Mouse (Mus musculus) mouse embryonic stem cell (cell line): ENCODE results near the gene Sema6d.

Experiments
- in situ Hi-C, 2 experiments: fragments of 300-500 bp; cut with MboI; formaldehyde crosslinking; loops; 1 replicate in 1 of 2; 3 replicates in 1 of 2; pipeline ENCODE4 v1.14.3; 2019 to 2020; ENCODE audit warnings: low sequenced_read_pairs in 2 of 2, low pct_unique_long_range_greater_than_20kb in 1 of 2, mixed read lengths in 1 of 2; ENCODE audit not compliant: unreplicated experiment in 1 of 2

The Sema6d gene

DNA sequence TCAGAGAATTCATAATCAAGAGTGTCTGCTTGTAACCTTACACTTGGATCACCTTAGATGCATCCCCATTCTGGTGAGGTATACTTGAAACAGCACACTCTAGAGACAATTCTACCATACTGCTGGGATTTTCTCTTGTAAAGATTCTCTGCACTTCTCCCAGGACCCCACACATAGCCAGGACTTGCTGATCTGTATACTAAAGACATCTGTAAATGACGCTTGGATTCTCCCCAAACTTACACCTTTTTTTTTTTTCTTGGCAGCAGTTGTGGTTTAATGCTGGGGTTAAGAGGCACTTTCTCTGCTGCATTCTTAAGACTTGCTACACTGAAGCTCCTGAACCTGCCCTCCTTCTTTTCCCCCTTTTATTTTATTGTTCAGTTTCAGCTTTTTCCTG, 68.4 kb downstream of the Sema6d start:
- in situ Hi-C loops, result no loop called here

- in situ Hi-C loops, result no loop called here
Observed at GRCm38 (mm10) chr2:124162001-124162599, 72.3 kb downstream of the Sema6d start.

DNA sequence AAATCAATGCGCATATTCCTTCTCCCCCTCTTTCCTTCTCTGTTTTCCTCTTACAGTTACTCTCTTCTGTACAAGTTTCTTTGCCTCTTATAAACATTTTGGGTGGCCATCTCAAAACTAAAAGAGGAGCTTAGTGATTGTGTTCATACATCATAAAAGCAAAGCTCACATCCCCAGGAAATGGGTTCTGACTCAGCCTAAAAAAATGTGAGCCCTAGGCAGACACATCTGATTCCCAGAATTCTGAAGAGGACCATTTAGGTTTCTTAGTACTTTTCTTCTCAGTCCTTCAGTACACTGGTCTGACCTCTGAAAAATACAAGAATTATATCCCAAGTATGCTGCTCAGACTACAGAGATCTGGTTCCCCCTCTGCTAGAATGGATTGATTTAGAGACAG, 78.6 kb downstream of the Sema6d start:
- in situ Hi-C loops, result no loop called here

DNA sequence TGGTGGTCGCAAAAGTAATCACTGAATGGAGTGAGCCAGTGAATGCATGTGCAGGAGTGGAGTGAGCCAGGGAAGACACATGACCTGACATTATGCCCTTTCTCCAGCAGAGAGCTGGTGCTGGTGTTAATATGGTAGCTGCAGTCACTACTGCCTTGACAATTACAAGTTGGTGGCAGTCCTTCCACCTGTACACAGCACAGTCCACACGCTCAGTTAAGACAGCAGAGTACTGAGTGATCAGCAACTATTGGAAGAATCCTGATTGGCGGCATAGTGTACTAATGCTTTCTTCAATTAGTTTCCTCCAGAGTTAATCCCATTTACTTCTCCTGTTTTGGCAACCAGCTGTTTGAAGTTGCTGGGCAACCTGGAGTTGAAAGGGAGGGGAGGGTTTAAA, 81.9 kb downstream of the Sema6d start:
- in situ Hi-C loops, result no loop called here

DNA sequence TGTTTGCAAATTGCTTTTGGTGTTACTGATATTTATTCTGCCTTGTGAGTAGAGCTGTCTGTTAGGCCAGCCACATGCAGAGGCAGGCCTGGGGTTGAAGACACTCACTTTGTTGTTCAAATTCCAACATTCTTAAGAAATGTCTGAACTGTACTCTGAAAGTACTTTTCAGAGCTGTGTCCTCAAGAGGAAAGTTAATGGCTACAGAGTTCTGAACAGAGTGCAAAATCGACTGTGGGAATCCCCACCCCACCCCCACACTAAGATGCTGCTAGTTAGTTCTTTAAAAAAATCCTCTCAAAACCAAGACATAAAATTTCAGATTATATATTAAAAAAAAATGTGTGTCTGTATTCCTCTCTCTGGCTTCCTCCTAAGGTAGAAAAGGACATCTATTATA, 86.5 kb downstream of the Sema6d start:
- in situ Hi-C loops, result no loop called here

DNA sequence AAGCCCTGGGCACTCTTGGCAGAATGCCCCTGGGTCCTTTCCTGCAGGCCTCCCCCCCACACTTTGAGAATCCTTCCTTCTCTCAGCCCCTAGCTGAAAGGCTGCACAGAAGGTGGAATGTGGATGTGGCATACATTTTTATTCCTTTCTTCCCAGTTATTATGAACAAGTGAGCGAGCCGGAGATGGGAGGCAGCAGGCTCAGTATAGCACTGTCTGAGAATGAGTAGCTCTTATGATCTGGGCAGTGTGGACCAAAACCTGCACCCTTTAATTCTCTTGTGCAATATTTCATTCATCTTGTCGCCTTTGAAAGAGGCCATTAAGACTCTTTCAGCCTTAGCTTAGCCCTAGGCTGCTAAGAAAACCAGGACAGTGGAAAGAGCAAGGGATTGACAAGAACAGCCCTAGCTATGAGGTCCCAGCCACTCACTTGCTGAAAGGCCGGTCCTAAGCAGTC, 87.0 kb downstream of the Sema6d start:
- in situ Hi-C loops, result no loop called here

DNA sequence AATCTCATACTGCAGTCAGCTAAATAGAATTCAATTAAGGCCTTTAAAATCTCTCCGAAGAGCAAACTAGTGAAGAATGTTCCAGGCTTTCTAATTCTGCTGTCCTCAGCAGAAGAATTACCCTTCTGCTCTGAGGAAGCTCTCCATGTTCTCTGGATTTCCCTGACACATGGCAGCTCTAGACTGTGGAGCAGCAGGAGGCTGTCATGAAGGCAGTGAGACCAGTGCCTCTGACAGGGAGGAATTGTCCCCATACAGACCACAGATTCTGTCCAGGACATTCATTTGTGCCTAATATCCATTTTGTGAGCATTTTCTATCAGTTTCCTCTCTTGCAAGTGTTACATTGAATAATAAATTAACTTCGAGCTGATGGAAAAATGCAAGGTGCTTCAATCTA, 99.5 kb downstream of the Sema6d start:
- in situ Hi-C loops, result no loop called here

- in situ Hi-C loops, result no loop called here
Observed at GRCm38 (mm10) chr2:124194041-124194440, 104.3 kb downstream of the Sema6d start.

- in situ Hi-C loops, result no loop called here
Observed at GRCm38 (mm10) chr2:124201493-124201892, 111.7 kb downstream of the Sema6d start.

DNA sequence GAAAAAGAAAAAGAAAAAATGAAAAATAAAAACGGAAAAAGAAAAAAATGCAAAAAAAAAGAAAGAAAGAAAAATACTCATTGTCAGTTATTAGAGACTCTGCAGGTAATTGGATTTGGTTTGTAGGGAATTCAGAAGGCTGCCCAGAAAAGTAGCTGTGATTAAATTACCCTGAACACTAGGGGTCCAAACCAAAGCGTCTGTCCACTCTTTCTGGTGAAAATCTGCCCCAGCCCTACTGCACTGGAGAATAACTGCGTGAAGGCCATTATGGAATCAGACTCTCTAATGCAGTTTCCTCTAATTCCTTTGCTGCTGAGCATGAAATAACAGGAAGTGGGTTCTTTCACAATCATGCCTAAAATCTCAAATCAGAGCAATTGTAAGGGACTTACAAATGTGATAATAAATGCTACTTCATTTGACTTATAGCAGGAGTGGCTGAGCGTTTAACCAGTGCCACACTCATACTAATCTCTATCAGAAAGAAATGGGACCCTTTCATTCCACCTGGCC, 112.8 kb downstream of the Sema6d start:
- in situ Hi-C loops, result no loop called here

DNA sequence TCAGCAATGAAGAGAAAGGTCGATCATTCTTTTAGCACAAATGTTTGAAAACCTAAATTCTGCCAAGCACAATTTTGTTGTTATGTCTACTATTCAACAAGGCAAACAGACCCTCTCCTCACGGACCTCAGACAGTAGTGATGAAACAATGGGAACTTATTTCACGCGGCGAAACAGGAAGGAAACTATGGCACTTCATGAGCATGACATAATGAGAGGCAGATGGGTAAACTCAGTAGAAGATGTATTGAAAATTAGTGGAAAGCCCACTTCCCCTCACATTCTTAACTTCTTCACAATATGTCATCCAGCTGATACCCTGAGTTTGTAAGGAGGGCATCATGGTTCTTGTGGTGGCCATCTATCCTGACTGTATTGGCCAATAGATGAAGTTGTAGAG, 116.0 kb downstream of the Sema6d start:
- in situ Hi-C loops, result no loop called here

- in situ Hi-C loops, result no loop called here
Observed at GRCm38 (mm10) chr2:124208251-124208650, 118.5 kb downstream of the Sema6d start.

DNA sequence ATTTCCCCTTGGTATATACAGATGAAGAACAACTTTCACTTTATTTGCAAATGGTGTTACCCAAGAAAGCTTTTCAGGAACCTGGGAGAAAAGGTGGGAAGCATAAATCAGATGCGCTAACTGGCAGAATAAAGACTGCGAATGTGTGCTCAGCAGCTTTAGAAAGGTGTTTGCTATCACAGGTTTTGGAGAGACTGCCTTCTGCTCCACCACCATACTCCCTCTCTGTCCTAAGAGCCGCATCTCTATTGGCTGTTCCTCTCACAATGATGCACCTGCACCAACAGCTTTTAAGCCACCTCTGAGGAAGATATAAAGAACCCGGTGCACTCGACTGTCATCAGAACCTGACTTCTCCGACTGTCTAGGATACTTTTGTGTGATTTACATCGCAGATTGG, 133.8 kb downstream of the Sema6d start:
- in situ Hi-C loops, result no loop called here

DNA sequence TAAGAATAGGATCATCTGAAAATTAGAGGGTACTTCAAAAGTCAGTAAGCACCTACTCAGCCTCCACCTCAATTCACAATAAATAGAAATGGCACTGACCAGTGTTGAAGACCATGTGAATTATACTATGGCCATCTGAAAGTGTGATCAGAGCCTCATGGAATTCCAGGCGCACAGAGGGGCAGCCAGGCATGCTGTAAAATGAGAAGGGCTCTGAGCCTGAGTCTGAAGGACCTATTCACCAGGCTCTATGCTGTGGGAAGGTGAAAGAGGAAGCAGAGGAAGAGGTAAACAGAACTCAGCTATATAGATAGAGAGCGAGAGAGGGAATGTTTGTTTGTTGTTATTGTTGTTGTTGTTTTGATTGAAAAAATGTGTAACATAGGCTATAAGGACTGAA, 134.6 kb downstream of the Sema6d start:
- in situ Hi-C loops, result no loop called here

DNA sequence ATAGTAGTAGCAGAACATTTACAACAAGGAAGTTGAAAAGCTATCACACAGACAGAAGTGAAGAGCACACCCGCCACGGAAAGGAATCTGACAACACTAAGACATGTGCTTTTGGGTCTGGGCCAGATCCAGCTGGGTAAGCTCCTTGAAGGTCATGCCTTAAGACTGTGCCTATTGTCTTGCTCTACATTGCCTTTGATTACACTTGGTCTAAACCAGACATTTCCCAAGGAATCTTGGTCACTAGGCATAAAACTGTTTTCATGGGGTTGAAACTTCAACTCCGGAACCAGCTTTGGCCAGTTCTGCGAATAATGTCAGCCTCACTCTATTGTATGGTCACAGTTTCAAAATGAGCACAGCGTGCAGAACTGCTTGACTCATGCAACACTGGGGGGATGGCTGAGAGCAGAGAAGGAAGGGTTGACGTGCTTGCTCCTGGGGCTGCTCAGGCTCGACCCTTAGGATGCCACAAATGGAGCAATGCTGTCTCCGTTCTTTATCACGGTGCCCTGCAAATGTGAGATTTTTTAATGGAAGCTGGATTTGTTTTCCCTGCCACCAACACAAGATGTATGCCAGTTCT, 145.0 kb downstream of the Sema6d start:
- in situ Hi-C loops, result no loop called here

GRCm38 (mm10) chr2:124235237-124236055, 145.7 kb downstream of the Sema6d start:
- in situ Hi-C loops, result no loop called here

GRCm38 (mm10) chr2:124236831-124237230, 147.1 kb downstream of the Sema6d start:
- in situ Hi-C loops, result no loop called here

DNA sequence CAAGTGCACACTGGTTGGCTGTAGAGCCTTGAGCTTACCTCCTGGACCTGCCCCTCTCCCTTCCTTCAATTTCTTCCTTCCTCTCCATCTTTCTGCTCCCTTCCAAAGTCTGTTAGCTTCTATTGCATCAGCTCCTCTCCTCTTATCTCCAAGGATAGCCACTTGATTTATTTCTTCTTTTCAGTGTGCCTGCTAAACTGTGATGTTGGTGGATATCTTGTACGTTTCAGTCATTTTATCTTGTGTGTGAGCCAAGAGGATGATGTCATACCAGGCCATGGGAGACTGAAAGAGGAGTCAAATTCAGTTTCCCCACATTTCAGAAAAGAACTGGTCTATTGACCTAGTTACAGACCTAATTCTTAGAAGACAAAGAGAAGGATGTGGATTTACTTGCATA, 153.8 kb downstream of the Sema6d start:
- in situ Hi-C loops, result no loop called here

DNA sequence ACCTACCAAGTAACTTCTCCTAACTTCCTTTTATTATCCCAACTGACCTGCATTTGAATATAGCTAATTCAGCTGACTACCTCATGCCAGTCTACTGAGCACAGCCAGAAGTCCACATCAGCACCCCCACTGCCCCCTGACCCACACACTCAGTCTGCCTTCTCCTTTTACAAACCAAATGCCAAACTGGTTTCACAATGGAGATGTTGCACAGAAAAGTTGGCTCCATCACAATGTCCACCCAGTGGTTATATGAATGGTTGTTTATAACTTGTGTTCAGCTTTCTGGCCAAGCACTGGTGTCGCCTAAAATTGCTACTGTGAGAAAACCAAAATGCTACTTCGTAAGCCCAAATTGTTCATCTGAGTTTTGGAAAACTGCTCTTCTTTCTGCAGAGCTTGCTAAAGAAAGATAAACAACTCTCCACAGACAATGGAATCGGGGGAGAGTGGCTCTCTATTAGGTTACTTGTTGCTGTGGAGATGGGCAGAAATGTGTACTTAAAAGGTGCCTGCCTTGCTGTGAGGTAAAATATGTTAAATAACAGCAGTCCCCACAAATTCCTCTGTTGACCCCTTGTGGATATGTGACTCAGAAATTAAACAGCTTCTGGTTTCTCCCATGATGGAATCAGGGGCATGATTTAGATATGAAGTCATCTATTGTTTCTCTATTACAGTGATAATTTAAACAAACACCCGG, 154.9 kb downstream of the Sema6d start:
- in situ Hi-C loops, result no loop called here
